Mouse (Mus musculus) spleen, adult 10 weeks (tissue): Measurements from ENCODE around the gene Slc22a26. TPM values are rescaled to one million over a fixed set of nuclear protein-coding genes. Genes with fewer than 3 reads are reported as not detected.

ENCODE experiments used
- polyA plus RNA-seq: library from polyadenylated mRNA; stranded (reverse); fragments of 350-450 nt; fragmentation: Illumina TruSeq; extraction: RNeasy Lipid Tissue Mini Kit (QIAGEN cat#74804); gene quantifications from one replicate; pipeline ENCODE4 v1.2.3, GENCODE M21; 2015; ENCODE audit warnings: low replicate concordance; ENCODE audit not compliant: insufficient read depth

Gene Slc22a26
- not detected for polyA plus RNA-seq

GRCm38 (mm10) chr19:7802571-7802970 is at the start of gene Slc22a26:
Slc22a26 (minus strand) TSS chr19:7802667.

Other genes starting within 250 kb of the Slc22a26 start
- 27.5 TPM for gene Pla2g16, start 245.2 kb downstream of the Slc22a26 start, polyA plus RNA-seq
- gene Lgals12, start 195.5 kb downstream of the Slc22a26 start, polyA plus RNA-seq, result 0.33 TPM
- not detected for gene Hrasls5, start 190.1 kb downstream of the Slc22a26 start, polyA plus RNA-seq
- gene Slc22a19, start 91.4 kb downstream of the Slc22a26 start, polyA plus RNA-seq, result not detected
- not detected for gene Slc22a27, start 163.4 kb upstream of the Slc22a26 start, polyA plus RNA-seq